Comparison of ENCODE assay signal across 11 mouse cellular contexts in genomic region chr4:91929232-91929631, GRCm38 (mm10).
"Had no signal": no experiment of that assay in that cellular context is flagged by ENCODE, and none has a peak within 500 bp of the region (broad histone marks: within the 10 kb centered on the region; RNA-seq: fewer than 3 reads in every experiment).

No protein-coding gene starts in this region.

- H3K27ac ChIP-seq: limb, embryonic 12.5 days; liver, embryonic 14.5 days; neural tube, embryonic 13.5 days had no signal

- DNase-seq: kidney, adult 2 months; kidney, postnatal 25 days; lung, adult 18-20 months; retina, postnatal 1 day; right cerebral cortex, postnatal 4 days; spleen, adult 18-20 months; thymus, adult 18-20 months; thymus, postnatal 14 days had no signal

- H3K9ac ChIP-seq: limb, embryonic 12.5 days; liver, embryonic 14.5 days; neural tube, embryonic 13.5 days had no signal

- H3K4me1 ChIP-seq: limb, embryonic 12.5 days; neural tube, embryonic 13.5 days had no signal

- H3K36me3 ChIP-seq: limb, embryonic 12.5 days; neural tube, embryonic 13.5 days had no signal

- H3K4me2 ChIP-seq: limb, embryonic 12.5 days; neural tube, embryonic 13.5 days had no signal

- H3K4me3 ChIP-seq: limb, embryonic 12.5 days; neural tube, embryonic 13.5 days had no signal

- H3K9me3 ChIP-seq: limb, embryonic 12.5 days; neural tube, embryonic 13.5 days had no signal

- H3K27me3 ChIP-seq: limb, embryonic 12.5 days; neural tube, embryonic 13.5 days had no signal
